Mouse (Mus musculus) right cerebral cortex, adult 2 months (tissue): ENCODE measurements around the gene Gm11985.

Experiments
- DNase-seq, 2 experiments: peaks; one replicate each; pipeline ENCODE4 v3.0.0; 2021 to 2022; ENCODE audit warnings: low spot score in 2 of 2

Gene Gm11985

DNA sequence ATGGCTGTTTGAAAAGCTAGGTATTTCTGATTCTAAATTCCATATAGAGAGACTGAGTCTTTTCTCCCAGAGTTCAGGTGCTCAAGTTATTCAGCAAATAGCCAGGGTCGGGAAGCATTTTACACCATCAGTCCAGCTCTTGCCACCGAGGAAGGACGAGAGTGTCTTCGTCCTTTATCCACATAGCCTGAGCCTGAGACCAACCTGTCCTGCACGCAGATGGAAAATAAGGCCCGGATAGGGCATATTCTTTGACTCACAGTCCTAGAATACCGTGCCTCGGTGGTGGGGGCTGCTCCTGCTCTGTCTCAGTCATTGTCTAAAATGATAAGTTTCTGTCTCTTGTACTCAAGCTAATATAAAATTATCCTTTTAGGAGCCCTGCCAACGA lies 12.0 kb upstream of the Gm11985 start:
- DNase-seq = no peak

DNA sequence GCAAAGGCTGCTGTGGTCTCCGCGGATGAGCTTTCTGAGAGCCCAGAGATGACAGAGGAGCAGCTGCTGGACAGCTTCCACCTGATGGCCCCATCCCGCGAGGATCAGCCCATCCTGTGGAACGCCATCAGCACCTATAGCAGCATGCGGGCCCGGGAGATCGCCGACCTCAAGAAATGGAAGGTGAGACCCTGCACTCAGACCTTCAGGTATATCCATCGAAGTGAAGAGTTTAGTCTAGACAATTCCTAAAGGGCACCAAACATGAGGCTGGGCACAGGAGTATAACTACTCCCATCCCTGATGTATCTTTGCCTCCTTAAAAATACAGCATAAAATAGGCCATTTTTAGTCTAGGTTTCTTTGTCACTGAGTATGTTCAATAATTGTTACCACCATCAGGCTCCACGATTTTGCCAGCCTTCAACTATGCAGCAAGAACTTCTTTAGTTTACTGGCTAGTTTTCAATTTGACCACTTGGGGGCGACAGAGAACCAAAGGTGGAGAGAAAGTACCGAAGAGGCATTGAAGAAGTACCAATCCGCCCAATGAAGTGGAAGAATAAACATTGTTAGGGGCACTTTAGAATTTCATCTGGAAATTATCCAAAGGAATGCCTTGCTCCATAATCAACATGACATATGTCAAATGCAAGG lies 11.5 kb upstream of the Gm11985 start:
- peak; percentile 36 to 80 for DNase-seq

DNA sequence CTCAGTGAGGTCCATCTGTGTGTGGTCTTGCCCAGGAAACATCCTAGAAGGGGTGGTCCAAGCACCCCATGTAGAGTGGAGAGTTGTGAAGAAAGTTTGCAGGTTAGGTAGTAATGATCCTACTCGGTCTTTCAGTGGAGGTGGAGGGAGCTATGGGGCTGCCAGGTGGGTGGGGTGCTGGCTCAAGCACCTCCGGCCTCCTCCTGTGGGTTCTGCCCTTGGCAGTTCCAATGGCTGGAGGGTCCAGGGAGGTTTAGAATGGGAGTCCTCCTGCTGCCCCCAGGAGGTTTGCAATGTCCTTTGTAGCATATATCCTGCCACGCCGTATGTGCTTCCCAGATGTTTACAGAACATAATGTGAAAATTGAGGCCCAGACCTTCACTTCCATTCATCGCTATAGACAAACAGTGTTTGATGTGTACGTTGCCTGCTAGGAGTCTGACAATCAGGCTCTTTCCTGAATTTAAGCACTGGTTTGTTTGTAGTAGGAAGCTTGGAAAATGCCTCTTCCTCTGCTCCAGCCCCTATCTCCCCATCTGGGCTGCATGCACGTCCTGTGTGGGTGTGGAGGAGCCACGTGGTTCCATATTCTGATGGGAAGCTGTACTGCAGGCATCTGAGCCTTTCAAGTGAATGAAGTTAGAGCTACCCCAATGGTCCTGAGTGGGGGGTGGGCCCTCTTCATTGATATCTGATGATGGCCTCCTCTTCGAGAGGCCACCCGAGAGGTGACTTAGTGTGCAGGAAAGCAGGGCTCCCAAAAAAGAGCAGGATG lies 10.3 kb upstream of the Gm11985 start:
- DNase-seq = no peak

DNA sequence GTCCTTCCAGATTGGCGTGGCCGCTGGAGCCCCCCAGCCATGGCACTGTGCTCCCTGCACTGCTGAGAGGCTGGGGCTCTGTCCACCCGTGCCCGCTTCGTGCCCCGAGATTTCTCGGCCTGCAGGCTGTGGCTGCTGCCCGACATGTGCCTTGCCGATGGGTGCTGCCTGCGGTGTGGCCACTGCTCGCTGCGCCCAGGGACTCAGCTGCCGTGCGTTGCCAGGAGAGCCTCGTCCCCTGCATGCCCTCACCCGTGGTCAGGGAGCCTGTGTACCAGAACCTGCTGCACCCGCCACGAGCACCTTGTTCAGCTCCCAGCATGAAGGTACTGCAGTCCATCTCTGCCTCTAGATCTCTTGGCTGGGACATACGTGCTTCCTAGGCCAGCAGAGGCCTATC lies 9.6 kb upstream of the Gm11985 start:
- DNase-seq = no peak

DNA sequence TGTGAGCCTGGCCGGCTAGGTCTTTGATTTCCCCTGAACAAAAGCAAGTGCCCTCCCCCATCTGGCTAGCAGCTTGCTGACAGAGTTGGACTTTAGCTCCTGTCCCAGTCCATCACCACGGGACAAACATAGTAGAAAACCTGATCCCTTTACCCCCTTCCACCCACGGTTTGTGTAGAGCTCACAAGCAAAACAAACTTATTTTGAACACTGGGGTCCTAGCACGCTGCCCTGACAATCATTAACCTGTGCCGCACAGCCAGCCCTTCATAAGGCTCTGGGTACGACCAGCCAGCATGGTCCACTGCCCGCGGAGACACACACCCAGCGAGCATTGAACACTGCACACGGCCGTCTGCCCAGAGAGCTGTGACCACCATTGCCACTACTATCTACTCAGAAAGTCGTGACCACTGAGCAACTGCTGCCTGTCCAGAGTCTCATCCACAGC lies 9.1 kb upstream of the Gm11985 start, which contains the start of gene Igfbp1:
Igfbp1 (plus strand) TSS at position 292 of the 451 bp plus-strand sequence.
- no peak for DNase-seq

DNA sequence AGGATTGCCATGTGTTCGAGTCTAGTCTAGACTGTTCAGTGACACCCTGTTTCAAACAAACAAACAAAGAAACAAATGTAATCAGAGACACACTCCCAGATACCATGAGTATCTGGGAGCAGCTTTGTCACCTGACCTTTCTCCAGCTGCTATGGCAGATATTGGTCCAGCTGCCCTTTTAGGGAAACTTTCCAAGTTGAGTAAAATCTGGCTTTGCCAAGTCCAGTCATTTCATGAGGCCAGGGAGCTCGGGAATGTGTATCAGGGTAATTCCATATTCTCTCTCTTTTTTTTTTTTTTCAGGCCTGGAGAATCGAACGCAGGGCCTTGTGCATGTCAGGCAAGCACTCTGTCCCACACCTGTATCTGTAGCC lies 6.9 kb upstream of the Gm11985 start:
- DNase-seq = no peak

DNA sequence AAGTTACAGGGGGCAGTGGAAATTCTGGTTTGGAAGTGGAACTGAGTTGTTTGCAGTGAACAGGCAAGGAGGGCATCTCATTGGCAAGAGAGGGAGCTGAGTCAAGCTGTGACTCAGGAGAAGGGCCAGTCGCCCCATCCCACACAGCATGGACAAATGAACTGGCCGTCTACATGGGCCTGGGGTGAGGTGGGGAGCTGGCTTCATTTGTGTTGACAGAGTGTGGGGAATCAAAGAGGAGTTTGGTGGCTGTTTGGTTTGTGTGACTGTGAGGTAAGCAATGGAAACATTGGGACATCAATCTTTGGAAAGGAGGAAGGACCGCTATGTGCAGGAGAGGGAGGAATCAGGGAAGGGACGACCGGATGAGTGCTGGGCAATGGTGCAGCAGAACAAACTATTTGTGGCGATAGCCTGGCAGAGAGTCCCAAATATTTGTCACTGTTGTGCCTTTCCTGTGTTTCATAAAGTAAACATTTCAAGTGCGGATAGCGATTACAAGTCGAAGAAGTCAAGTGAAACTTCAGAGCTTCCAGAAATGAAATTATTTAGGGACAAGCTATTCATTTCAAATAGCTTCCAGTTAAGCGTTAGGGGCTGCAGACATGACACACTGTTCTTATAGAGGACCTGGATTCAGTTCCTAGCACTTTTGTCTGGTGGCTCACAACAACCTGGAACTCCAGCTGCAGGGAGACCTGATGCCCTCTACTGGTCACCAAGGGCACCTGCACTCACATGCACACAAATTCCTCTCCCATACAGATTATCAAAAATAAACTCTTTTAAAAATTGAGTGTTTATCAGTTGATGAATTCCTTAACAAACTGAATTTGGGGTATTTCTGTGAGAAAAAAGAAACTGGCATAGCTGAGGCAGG lies 6.3 kb upstream of the Gm11985 start:
- DNase-seq = no peak

DNA sequence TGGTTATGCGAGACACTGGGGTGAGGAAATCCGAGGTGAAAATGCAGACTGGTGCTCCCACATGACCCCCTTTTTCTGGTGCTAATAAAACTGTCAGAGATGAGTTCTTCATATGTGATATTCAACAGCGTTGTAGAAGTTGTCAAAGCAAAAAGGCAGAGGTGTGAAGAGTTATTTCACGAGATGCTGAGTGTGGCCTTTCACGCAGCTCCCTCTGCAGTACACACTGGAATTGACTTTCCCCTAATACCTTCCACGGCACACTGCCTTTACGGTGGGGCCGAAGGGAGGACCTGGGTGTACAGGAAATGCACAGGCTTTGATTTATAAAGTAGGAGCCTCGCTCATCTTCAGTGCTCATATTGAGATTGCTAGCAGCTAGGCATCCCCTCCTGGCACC lies 4.8 kb upstream of the Gm11985 start:
- DNase-seq = no peak

DNA sequence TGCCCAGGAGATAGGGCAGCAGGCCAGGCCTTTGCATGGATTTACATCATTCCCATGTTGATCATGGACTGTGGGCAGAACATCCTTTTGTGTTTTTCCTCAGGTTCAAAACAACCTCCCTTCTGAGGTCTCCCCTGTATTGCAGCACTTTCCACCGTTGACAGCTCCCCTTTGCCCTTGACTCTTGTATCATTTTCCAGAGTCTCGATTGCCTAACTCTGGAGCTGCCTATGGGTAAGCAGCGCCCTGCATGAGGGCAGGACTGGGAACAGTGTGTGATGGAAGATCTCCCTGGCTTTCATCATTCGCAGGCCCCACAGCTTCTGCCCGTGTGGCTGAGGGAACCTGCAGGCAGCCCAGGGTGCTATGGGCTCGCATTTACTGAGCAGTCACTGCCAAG lies 4.3 kb upstream of the Gm11985 start:
- no peak for DNase-seq

DNA sequence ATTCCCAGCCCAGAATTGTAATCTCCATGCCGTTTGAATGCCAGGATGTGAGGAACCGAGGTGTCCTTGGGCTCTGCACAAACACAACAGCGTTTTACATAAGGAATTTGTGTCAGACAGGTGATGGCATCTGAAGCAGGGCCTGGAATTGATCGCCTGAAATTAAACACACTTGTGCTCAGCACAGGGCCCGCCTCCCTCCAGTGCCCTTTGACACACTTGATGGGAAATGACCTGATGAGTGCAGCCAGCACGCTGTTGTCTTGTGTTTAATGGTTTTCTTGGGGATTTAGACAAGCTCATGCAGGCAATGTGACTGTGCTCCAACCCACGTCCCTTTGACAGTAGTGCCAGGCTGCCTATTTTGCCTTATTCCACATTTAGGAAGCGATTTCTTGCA lies 897 bp downstream of the Gm11985 start:
- DNase-seq = no peak

DNA sequence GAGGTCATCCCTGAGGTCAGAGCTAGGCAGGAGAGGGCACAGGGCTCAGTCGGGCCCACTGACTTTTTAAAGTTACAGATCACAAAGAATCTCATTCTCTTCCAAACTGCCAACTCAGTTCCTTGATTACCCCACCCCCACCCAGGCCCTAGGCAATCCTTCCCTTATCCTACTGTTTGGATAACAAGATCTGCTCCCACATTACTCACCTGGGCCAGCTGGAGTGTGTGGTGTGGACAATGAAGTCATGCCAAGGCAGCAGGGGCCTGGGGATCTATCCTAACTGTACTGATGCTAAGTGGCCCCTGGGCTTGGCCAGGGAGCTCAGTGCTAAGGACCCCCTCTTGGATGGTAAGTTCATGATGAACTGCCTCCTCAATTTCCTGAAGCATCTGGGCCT lies 3.9 kb downstream of the Gm11985 start:
- no peak for DNase-seq

DNA sequence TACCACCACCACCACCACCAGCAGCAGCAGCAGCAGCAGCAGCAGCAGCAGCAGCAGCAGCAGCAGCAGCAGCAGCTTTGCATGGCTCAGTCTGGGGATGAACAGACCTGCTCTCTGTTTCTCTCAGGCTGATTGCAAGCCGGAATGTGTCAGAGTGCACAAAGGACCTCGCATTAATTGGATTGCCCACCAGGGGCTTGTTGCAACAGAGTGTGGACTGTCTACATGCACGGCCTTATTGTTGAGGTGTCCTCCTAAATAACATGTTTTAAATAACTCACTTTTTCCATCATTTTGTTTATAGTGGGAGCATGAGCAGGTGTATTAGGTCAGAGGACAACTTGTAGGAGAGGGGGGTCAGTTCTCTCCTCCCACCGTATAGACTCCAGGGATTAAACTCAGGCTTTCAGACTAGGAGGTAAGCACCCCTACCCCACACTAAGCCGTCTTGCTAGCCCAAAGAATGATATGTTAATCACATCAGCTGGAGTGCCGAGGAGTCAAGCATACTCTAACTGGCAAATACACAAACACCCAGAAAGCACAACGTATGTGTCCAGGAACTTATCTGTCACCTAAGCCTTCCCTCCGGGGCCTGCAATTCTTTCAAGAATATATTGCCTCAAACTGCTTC lies 5.8 kb downstream of the Gm11985 start:
- no peak for DNase-seq

DNA sequence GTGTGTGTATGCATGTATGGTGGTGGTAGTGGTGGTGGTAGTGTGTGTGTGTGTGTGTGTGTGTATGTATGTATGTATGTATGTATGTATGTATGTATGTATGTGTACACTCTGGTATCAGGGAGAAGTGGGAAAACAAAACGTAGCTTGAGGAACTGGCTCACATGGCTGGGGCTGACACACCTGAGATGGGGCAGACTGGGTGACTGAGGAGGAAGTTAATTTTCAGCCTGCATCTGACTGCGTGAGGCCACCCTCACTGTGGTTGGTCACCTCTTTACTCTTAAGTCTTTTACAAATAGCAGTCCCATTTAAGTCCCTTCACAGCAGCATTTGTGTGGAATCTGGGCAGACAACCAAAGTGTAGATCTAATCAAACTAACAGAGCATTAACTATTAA lies 9.1 kb downstream of the Gm11985 start:
- DNase-seq = no peak

DNA sequence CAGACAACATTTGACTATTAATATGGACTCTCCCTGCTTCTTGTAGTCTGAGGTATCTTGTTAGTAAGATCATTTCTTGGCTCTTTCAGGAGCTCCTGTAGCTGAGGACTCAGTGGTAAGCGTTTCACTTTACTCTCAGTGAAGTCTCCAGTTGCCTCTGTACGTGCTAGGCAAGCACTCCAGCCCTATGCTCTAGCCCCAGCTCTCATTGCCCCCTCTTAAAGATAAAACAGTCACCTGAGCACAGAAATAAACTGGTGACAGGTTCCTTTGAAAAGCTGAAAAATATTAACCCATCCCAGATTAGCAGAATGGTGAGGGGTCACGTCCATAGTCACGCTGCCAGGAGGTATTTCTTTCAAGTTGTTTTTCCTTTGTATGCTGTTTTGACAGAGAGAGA lies 9.6 kb downstream of the Gm11985 start:
- no peak for DNase-seq

DNA sequence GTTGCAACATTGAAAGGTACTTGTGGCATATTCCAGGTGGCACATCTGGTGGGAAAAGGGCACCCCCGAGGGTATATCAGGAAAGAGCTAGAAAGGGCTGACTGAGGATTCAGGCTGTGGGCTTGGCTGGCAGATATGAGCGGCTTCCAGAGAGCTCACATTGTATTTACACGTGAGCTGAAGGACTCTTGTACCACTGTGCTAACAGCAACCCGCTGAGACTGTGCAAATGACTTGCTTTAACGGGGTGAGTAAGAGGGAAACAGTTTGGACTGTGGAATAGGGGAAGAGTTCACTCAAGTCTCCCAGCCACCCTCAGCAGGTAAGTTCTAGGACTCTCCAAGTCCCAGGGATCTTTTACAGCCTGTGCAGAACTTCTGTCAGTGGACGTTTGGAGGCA lies 14.7 kb downstream of the Gm11985 start:
- no peak for DNase-seq

DNA sequence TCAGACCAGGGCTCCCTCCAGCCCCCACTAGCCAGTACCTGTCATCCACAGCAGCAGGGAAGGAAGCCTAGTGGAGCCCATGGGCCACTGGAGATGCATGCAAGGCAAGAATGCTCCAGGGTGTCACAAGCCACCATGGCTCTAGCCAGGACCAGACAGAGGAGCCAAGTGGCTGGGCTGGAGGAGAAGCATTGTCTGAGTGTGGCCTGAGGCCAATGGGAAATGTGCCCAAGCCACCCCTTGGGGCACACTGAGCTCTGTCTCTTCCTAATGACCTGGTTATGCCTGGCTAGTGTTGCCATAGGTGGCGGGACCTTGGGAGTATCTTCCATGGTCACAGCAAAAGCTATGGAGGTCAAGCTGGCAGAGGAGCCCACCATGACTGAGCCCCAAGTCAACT lies 18.7 kb downstream of the Gm11985 start:
- DNase-seq = no peak

DNA sequence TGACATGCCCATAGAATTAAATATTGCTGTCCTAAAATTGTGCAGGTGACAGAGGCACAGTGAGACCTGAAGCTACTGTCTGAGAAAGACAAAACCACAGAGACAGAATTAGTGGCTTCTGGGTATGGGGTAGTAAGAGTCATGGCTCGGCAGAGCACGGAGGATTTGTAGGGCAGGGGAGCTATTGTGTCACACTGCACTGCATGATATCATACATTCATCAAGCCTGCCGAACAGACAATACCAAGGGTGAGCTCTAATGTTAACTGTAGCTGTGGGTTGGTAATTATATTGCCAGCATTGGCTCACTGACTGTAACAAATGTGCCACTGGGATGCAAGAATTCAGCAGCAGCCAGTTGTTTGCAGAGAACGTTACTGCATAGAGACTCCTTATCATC lies 24.0 kb downstream of the Gm11985 start:
- DNase-seq = no peak

DNA sequence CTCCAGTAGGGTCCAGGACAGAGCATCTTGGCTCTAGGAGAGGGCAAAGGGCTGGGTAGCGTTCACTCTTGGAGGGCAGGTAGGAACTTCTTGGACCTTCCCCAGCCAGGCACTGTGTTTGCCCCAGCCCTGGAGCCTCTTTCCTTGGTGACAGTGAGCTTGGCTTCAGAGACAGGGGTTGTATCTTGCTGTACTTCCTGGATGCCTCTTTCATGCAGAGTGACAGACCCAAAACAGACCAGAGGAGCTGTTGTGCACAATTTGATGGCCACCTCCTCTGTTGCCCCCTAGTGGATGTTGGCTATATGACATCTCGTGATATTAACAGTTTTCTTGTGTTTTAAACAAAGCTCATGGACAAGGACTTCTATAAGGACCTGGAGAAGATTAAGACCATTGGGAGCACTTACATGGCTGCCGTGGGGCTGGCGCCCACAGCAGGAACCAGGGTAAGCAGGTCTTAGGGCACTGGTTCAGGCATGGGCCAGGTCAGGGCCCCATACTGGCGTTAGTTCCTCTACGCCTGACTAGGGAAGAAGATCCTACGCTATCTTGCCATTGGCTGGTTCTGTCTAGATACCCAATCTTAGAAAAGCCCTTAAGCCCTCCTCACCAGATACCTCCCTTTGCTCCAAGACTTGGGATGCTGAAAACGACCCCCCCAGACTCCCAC lies 26.7 kb downstream of the Gm11985 start:
- peak; percentile 42 to 57 for DNase-seq

DNA sequence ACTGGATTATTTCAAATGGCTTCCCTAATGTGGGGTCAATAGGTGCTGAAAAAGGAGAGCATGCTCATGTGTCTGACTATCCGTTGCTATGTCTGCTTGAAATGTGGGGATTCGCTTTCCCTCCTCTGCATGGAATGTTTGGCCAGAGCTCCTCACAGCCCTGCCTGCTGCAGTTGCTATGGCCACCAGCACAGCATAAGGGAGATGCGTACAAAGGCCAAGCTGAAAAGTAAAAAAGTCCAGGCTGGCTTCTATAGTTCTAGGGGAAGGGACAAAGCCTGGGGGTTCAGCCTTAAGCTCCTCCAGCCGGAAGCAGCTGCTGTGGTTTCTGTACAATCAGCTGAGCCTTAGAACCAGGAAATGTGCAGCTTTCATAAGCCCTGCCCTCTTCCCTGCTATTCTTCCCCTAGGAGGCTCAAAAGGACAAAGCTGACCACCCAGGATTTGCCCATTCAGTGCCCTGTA lies 27.7 kb downstream of the Gm11985 start:
- DNase-seq = no peak

DNA sequence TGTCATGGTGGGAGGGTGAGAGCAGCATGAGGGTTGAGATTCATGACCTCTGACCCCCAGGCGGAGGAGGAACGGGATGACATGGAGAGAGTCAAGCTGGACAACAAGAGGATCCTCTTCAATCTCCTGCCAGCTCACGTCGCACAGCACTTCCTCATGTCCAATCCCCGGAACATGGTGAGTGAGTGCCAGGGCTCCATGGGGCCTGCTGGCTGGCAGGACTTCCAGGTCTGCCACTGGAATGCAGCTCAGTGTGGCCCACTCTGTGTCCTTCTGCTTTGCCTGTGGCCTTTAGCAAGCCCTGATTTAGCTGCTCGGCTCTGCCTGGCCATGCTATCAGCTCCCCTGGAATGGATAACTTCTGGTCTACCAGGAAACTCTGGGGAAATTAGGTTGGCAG lies 28.2 kb downstream of the Gm11985 start:
- DNase-seq = no peak

DNA sequence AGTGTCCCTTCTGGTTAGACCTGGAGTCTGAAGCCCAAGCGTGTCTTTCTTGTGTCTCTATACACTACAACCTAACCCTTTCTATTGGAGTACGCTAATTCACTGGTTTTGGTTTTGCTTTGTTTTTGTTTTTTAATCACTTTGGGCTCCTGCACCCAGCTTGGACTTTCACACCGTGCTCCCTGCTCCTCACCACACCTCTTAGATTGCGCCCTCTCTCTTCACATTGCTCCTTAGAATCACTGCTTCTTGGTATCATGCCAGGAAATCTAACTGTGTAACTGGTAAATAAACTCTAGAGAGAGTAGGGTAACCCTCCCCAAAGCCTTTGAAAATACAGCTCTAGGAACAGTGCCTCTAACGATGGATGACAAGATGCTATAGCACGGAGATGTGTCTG lies 30.2 kb downstream of the Gm11985 start:
- no peak for DNase-seq
